Mouse (Mus musculus): Measurements from ENCODE around the gene Nol10.
A peak's percentile ranks its signal among the peaks of the same experiment; 100 is the strongest.

Nol10 gene

DNA sequence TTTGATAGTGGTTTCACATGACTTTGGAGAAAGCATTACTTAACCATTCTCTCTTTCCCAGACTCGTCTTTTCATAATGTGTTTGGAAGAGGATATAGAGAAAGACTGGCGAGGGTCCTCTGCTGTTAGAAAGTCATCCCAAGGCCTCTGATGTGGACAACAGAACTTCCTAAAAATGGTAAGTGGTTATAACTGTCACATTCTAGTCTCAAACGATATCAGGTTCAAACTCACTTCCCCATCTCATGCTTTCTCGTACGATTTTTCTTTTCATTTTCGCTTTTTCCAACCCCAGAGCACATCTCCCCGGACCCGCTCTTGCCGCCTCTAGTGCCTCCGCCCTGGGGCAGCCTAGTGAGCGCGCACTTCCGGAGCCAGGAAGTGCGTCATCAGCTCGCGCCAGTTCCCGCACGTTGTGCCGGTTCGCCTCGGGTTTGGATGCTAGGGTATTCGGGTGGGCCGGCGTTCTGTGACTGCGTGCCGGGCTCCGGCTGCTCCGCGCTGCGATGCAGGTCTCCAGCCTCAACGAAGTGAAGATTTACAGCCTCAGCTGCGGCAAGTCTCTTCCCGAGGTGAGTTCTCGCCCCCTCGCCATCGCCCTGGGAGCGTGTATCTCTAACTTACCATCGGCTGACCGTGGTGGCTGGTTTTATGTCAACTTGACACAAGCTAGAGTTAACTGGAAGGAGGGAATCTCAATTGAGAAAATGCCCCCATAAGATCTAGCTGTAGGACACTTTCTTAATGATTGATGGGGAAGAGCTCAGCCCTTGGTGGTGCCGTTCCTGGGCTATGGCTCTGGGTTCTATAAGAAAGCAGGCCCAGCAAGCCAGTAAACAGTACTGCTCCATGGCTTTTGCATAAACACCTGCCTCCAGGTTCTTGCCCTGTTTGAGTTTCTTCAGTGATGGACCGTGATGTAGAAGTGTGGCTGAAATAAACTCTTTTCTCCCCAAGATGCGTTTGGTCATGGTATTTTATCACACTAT lies at the start of gene Nol10:
TSS of gene Nol10 (plus strand) at position 411 of the 989 bp plus-strand sequence.
- peak; percentile 90 to 95 for DNase-seq

- no peak for DNase-seq
Observed at GRCm38 (mm10) chr12:17299902-17300301, 48.4 kb upstream of the Nol10 start.

- DNase-seq: no peak
Observed at GRCm38 (mm10) chr12:17305445-17305844, 42.8 kb upstream of the Nol10 start.

DNA sequence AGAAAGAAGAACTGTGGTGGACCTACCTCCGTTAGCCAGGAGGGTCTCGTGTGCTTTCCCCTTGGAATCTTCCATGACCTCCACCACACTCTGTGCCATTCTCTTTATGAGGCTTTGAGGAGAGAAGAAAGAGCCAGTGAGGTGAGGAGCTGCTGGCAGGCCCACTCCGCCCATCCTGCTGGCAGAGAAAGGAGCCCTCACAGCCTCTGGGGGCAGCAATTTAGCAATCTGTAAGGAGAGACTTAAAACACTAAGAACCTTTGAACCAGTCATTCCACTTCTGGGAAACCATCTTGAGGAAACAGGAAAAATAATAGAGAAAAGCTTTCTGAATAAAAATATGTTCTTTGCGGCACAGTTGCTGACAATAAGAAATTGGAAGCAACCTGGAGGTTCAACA lies 40.0 kb upstream of the Nol10 start:
- no peak for DNase-seq

DNA sequence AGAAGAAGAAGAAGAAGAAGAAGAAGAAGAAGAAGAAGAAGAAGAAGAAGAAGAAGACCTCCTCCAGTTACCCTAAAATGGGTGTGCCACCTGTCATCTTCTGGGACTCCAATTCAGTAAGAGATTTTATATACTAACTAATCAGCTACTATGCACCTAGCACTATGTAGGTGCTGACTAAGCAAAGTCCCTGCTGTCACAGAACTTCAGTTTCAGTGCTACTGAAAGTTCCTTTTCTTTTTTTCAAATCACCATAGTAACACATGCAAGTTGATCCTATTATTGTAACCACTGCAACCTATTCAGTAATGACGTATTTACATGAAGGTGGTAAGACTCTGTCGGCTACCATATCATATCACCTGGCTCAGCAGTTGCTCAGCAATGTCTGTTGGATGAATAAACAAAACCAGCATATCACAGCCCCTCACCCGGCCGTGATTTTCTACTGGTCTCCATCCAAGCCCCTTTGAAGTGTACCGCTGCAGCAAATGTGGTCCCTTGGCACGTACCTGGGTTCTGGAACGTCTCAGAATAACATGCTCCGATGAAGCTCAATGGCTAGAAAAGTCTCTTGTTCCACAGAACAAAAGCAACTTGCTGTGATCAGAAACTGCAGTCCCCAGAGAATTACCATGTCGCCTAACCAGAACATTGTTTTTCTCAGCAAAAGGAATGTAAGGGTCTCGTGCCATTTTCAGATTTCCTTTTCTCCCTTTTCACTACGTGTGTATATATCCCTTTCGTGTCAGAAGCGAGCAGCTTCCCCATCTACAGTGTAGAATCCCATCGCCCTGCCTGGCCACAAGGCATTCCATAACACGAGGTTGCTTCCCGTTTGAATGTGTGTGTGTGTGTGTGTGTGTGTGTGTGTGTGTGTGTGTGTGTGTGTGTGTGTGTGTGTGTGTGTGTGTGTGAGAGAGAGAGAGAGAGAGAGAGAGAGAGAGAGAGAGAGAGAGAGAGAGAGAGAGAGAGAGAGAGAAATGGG lies 37.1 kb upstream of the Nol10 start:
- no peak for DNase-seq

GRCm38 (mm10) chr12:17316096-17316495 lies 32.2 kb upstream of the Nol10 start:
- DNase-seq: no peak

GRCm38 (mm10) chr12:17317970-17318369 lies 30.3 kb upstream of the Nol10 start:
- no peak for DNase-seq

- DNase-seq: no peak
Observed at GRCm38 (mm10) chr12:17318453-17318852, 29.8 kb upstream of the Nol10 start.

GRCm38 (mm10) chr12:17324549-17325470 lies 23.4 kb upstream of the Nol10 start:
- peak; percentile 62 to 76 for DNase-seq

DNA sequence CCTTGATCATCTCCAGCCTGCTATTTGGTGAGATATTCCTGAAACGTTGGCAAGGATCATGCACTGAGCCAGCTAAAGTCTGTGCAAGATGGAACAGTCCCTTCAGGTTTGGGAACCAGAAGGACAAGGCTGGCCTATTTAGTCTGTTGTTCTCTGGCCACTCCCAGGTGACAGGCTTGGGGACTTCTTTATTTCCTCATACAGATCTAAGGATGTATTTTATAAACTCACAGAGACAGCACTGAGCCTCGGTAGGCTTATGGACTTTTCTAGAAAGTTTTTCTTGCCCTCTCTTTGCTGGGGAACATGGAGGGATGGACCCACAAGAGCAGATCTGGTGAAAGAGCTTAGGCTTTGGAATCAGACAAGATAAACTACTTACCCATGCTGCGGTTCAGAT lies 19.0 kb upstream of the Nol10 start, which contains the start of gene Atp6v1c2:
TSS of gene Atp6v1c2 (minus strand) at position 101 of the 400 bp plus-strand sequence.
- DNase-seq: no peak

DNA sequence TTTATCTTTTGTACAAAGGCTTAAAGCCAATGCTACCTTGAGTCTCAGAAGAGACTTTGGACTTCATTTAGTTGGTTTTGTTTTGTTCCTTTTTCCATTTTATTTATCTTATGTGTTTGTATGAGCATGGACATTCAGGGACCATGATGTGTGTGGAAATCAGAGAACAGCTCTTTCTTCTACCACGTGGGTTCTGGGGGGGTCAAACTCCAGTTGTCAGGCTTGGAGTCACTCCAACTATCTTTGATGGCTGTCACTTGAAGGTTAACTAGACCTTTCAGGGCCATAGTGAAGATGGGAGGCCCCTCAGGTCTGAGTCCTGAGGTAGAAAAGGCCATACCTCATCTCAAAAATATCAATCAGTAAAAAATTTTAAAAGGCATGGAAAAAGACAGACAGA lies 14.8 kb upstream of the Nol10 start:
- DNase-seq: peak; percentile 20 to 40

GRCm38 (mm10) chr12:17338338-17338737 lies 9.9 kb upstream of the Nol10 start:
- DNase-seq: no peak

DNA sequence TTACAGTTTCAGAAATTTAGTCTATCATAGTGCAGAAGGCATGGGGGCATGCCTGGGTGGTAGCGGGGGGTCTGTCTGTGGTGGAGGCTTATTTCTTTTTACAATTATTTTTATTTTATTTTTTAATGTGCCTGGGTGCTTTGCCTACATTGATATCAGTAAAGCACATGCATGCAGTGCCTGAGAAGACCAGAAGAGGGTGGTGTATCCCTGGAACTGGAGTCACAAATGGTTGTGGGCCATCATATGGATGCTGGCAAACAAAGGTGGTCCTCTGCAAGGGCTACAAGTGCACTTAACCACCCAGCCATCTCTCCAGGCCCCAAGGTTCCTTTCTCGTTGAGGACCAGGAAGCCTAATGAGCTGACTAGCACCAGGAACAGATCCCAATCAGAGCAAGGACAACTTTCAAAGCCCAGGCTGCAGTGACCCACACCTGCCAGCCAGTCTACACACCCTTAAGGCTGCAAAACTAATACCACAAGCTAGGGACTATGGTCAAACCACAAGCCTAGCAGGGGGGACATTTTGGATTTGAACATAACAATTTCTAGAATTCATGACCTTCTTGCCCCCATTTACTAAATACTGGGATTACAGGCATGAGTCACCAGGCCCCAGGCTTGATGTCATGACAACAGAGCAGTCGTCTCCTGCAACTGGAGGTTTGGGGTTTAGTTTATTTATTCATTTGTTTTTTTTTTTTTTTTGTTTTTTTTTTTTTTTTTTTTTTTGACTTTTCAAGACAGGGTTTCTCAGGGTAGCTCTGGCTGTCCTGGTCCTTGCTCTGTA lies 8.9 kb upstream of the Nol10 start:
- DNase-seq: no peak

- peak in 1 of 2 experiments; percentile 24 for DNase-seq
Observed at GRCm38 (mm10) chr12:17347327-17348047, 771 bp upstream of the Nol10 start.

- DNase-seq: no peak
Observed at GRCm38 (mm10) chr12:17350106-17350505, 1.8 kb downstream of the Nol10 start.

DNA sequence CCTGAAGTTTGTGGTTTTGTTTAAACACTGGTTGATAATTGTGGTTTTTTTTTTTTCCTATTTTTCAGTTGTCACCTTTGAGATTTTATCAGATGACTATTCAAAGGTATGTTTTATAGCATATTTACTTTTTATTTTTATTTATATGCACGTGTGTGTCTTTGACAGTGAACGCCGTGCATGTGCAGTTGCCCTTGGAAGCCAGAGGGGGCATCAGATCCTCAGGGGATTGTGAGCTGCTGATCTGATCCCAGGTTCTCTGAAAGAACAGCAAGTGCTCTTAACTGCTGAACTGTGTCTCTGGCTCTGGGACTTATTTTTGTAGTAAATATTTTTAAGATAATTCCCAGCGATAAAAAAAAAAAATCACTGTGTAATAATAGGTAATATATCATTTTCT lies 8.6 kb downstream of the Nol10 start:
- no peak for DNase-seq

GRCm38 (mm10) chr12:17357795-17358194 lies 9.5 kb downstream of the Nol10 start:
- DNase-seq: no peak

DNA sequence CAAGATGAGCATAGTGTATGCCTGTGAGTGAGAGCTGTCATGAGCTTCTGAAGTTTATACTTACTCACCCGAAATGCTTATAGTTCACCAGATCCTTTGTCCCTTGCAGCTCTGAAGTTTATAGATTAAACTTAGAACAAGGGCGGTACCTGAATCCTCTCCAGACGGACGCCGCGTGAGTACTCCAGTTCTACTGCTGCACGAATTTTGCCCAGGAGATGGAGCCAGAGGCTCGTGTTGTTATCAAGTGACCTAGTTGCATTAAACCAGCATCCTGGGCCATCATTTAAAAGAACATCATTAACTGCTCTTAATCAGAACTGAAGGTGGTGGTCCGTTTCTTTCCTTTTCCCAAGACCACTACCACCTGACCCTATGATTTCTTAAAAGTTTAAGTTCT lies 10.7 kb downstream of the Nol10 start:
- DNase-seq: peak; percentile 81 to 87

- no peak for DNase-seq
Observed at GRCm38 (mm10) chr12:17360104-17360503, 11.8 kb downstream of the Nol10 start.

DNA sequence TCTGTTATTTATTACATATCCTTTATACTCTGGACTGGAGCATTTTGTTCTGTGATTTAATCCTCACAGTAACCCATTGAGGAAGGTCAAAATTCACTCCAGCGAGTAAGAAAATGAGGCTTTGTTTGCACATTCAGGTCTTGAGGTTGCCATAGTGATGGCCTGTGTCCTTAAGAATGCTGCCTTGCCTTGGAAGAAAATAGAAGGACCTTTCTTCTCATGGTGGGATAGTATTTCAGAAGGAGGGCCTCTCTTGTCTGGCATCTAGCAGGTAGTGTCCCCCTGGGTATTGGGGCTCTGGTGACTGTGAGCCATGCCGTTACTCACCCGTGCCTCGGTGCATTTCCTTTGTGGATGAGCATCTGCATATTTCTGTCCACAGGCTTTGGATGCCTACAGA lies 12.4 kb downstream of the Nol10 start:
- DNase-seq: peak; percentile 20 to 65

Measured in kidney, postnatal 36 days (tissue).